Mouse (Mus musculus) brain, embryonic 14.5 days (tissue): ENCODE measurements around the gene Tor1b.

Experiments used
- CTCF ChIP-seq: fragments of 200-500 bp; IDR thresholded peaks from 2 replicates; pipeline ENCODE4 v1.5.1; 2012; ENCODE audit warnings: inconsistent platforms, mild to moderate bottlenecking, moderate library complexity, borderline replicate concordance; ENCODE audit not compliant: insufficient read depth, insufficient read length; ENCODE audit errors: extremely low read depth
- POLR2A ChIP-seq: fragments of 200-500 bp; IDR thresholded peaks from 2 replicates; pipeline ENCODE4 v1.6.1; 2012; ENCODE audit warnings: mild to moderate bottlenecking, inconsistent platforms, borderline replicate concordance; ENCODE audit not compliant: poor library complexity, insufficient read depth, insufficient read length, severe bottlenecking; ENCODE audit errors: extremely low read depth

DNA sequence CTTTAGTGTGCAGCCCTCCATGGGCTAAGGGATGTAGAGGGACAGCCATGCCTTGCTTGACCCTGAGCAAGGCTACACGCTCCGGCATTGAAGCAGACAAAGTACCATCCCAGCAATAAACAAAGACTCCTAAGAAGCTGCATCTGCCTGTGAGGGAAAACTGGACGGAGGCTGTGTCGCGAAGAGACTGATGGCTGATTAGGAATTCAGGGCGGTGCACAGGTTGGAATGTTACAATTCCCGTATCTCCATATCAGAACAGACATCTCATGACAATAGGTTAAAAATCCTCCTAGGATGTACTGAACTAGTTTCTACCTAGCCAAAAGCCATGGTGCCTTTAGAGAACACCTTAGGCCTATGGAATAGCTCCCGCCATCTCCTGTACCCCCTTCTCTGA lies 46.9 kb upstream of the Tor1b start:
- no peak for TF ChIP-seq POLR2A
- no peak for TF ChIP-seq CTCF
